Mouse (Mus musculus): ENCODE results near the gene Lin7a. TPM values are rescaled to one million over a fixed set of nuclear protein-coding genes. Genes with fewer than 3 reads are reported as not detected.

Gene Lin7a
- polyA plus RNA-seq, 1 experiment from 2014 or later, result 39.1 TPM

- 88% methylated on average over 2 of the region's 2 CpGs for WGBS
- H3K4me1 ChIP-seq (ENCODE audit: control insufficient read depth, insufficient read depth, low read length), result no peaks in the 10 kb centered on the region
- no peak for ATAC-seq
Observed at GRCm38 (mm10) chr10:107319648-107320047, 48.2 kb downstream of the Lin7a start.

GRCm38 (mm10) chr10:107323865-107324264 lies 52.4 kb downstream of the Lin7a start:
- H3K27me3 ChIP-seq (ENCODE audit: control insufficient read depth, insufficient read depth, low read depth, low read length), result no peaks in the 10 kb centered on the region
- no peaks in the 10 kb centered on the region for H3K36me3 ChIP-seq (ENCODE audit: control insufficient read depth, insufficient read depth, low read length)
- H3K27ac ChIP-seq (ENCODE audit: low read length), result no peak overlapping the region
- H3K4me2 ChIP-seq (ENCODE audit: low read length), result no peak overlapping the region
- H3K4me3 ChIP-seq (ENCODE audit: low read depth, low read length), result no peak overlapping the region
- no peaks in the 10 kb centered on the region for H3K9me3 ChIP-seq (replicated peaks; ENCODE audit: control insufficient read depth, low read length, poor library complexity, severe bottlenecking)
- 95% methylated on average over 7 of the region's 7 CpGs for WGBS
- H3K9ac ChIP-seq (ENCODE audit: low read depth, low read length), result no peak overlapping the region
- H3K4me1 ChIP-seq (ENCODE audit: control insufficient read depth, insufficient read depth, low read length), result no peaks in the 10 kb centered on the region
- no peak for ATAC-seq

More at GRCm38 (mm10) chr10:107319648-107320047, 48.2 kb downstream of the Lin7a start:
- Histone ChIP-seq H3K9ac (ENCODE audit: low read depth, low read length) (no peak overlapping the region), H3K36me3 (ENCODE audit: control insufficient read depth, insufficient read depth, low read length) (no peaks in the 10 kb centered on the region), H3K9me3 (replicated peaks; ENCODE audit: control insufficient read depth, low read length, poor library complexity, severe bottlenecking) (no peaks in the 10 kb centered on the region), H3K27me3 (ENCODE audit: control insufficient read depth, insufficient read depth, low read depth, low read length) (no peaks in the 10 kb centered on the region), H3K4me3 (ENCODE audit: low read depth, low read length) (no peak overlapping the region), H3K27ac (ENCODE audit: low read length) (no peak overlapping the region), H3K4me2 (ENCODE audit: low read length) (no peak overlapping the region)

- H3K9me3 ChIP-seq (replicated peaks; ENCODE audit: control insufficient read depth, low read length, poor library complexity, severe bottlenecking), result no peaks in the 10 kb centered on the region
- no peak overlapping the region for H3K4me2 ChIP-seq (ENCODE audit: low read length)
- no peak overlapping the region for H3K27ac ChIP-seq (ENCODE audit: low read length)
- WGBS, result 90% methylated on average over 5 of the region's 5 CpGs
- no peaks in the 10 kb centered on the region for H3K36me3 ChIP-seq (ENCODE audit: control insufficient read depth, insufficient read depth, low read length)
- no peaks in the 10 kb centered on the region for H3K4me1 ChIP-seq (ENCODE audit: control insufficient read depth, insufficient read depth, low read length)
- H3K27me3 ChIP-seq (ENCODE audit: control insufficient read depth, insufficient read depth, low read depth, low read length), result no peaks in the 10 kb centered on the region
- no peak overlapping the region for H3K9ac ChIP-seq (ENCODE audit: low read depth, low read length)
- no peak for ATAC-seq
- no peak overlapping the region for H3K4me3 ChIP-seq (ENCODE audit: low read depth, low read length)
Observed at GRCm38 (mm10) chr10:107325558-107325957, 54.1 kb downstream of the Lin7a start.

GRCm38 (mm10) chr10:107339524-107339923 lies 68.0 kb downstream of the Lin7a start:
- Histone ChIP-seq H3K4me3 (ENCODE audit: low read depth, low read length) (no peak overlapping the region), H3K4me1 (ENCODE audit: control insufficient read depth, insufficient read depth, low read length) (no peaks in the 10 kb centered on the region), H3K9me3 (replicated peaks; ENCODE audit: control insufficient read depth, low read length, poor library complexity, severe bottlenecking) (no peaks in the 10 kb centered on the region), H3K9ac (ENCODE audit: low read depth, low read length) (no peak overlapping the region), H3K4me2 (ENCODE audit: low read length) (no peak overlapping the region), H3K27me3 (ENCODE audit: control insufficient read depth, insufficient read depth, low read depth, low read length) (no peaks in the 10 kb centered on the region), H3K36me3 (ENCODE audit: control insufficient read depth, insufficient read depth, low read length) (no peaks in the 10 kb centered on the region), H3K27ac (ENCODE audit: low read length) (no peak overlapping the region)
- no peak for ATAC-seq
- 88% methylated on average over 3 of the region's 3 CpGs for WGBS

GRCm38 (mm10) chr10:107341151-107341550 lies 69.7 kb downstream of the Lin7a start:
- Histone ChIP-seq H3K27ac (ENCODE audit: low read length) (no peak overlapping the region), H3K36me3 (ENCODE audit: control insufficient read depth, insufficient read depth, low read length) (no peaks in the 10 kb centered on the region), H3K4me3 (ENCODE audit: low read depth, low read length) (no peak overlapping the region), H3K27me3 (ENCODE audit: control insufficient read depth, insufficient read depth, low read depth, low read length) (no peaks in the 10 kb centered on the region), H3K9ac (ENCODE audit: low read depth, low read length) (no peak overlapping the region), H3K4me1 (ENCODE audit: control insufficient read depth, insufficient read depth, low read length) (no peaks in the 10 kb centered on the region), H3K4me2 (ENCODE audit: low read length) (no peak overlapping the region), H3K9me3 (replicated peaks; ENCODE audit: control insufficient read depth, low read length, poor library complexity, severe bottlenecking) (no peaks in the 10 kb centered on the region)
- no peak for ATAC-seq
- WGBS, result 64% methylated on average over 4 of the region's 4 CpGs

- Histone ChIP-seq H3K4me2 (ENCODE audit: low read length) (no peak overlapping the region), H3K9ac (ENCODE audit: low read depth, low read length) (no peak overlapping the region), H3K4me1 (ENCODE audit: control insufficient read depth, insufficient read depth, low read length) (no peaks in the 10 kb centered on the region), H3K36me3 (ENCODE audit: control insufficient read depth, insufficient read depth, low read length) (no peaks in the 10 kb centered on the region), H3K27me3 (ENCODE audit: control insufficient read depth, insufficient read depth, low read depth, low read length) (no peaks in the 10 kb centered on the region), H3K27ac (ENCODE audit: low read length) (no peak overlapping the region), H3K4me3 (ENCODE audit: low read depth, low read length) (no peak overlapping the region), H3K9me3 (replicated peaks; ENCODE audit: control insufficient read depth, low read length, poor library complexity, severe bottlenecking) (no peaks in the 10 kb centered on the region)
- 51% methylated on average over 3 of the region's 3 CpGs for WGBS
- no peak for ATAC-seq
Observed at GRCm38 (mm10) chr10:107344200-107344599, 72.7 kb downstream of the Lin7a start.

- H3K27me3 ChIP-seq (ENCODE audit: control insufficient read depth, insufficient read depth, low read depth, low read length), result no peaks in the 10 kb centered on the region
- H3K9ac ChIP-seq (ENCODE audit: low read depth, low read length), result no peak overlapping the region
- no peak overlapping the region for H3K27ac ChIP-seq (ENCODE audit: low read length)
- 57% methylated on average over 3 of the region's 3 CpGs for WGBS
- no peak overlapping the region for H3K4me2 ChIP-seq (ENCODE audit: low read length)
- peaks cover 3% of the 10 kb centered on the region; the same call in 1 of the 2 replicates for H3K4me1 ChIP-seq (ENCODE audit: control insufficient read depth, insufficient read depth, low read length)
- 0 out of 2 replicates have a peak, but pooled peaks have one; percentile 51 for ATAC-seq
- no peak overlapping the region for H3K4me3 ChIP-seq (ENCODE audit: low read depth, low read length)
- no peaks in the 10 kb centered on the region for H3K9me3 ChIP-seq (replicated peaks; ENCODE audit: control insufficient read depth, low read length, poor library complexity, severe bottlenecking)
- H3K36me3 ChIP-seq (ENCODE audit: control insufficient read depth, insufficient read depth, low read length), result no peaks in the 10 kb centered on the region
Observed at GRCm38 (mm10) chr10:107347842-107348241, 76.4 kb downstream of the Lin7a start.

GRCm38 (mm10) chr10:107351696-107352485 lies 80.4 kb downstream of the Lin7a start:
- H3K27me3 ChIP-seq (ENCODE audit: control insufficient read depth, insufficient read depth, low read depth, low read length), result no peaks in the 10 kb centered on the region
- H3K36me3 ChIP-seq (ENCODE audit: control insufficient read depth, insufficient read depth, low read length), result no peaks in the 10 kb centered on the region
- H3K4me2 ChIP-seq (ENCODE audit: low read length), result no peak overlapping the region
- peak; percentile 45; the same call in 1 of the 2 replicates for ATAC-seq
- 37% methylated on average over 6 of the region's 6 CpGs for WGBS
- no peak overlapping the region for H3K4me3 ChIP-seq (ENCODE audit: low read depth, low read length)
- peaks cover 2% of the 10 kb centered on the region; the same call in 1 of the 2 replicates for H3K9me3 ChIP-seq (replicated peaks; ENCODE audit: control insufficient read depth, low read length, poor library complexity, severe bottlenecking)
- H3K27ac ChIP-seq (ENCODE audit: low read length), result no peak overlapping the region
- H3K4me1 ChIP-seq (ENCODE audit: control insufficient read depth, insufficient read depth, low read length), result peaks cover 3% of the 10 kb centered on the region; the same call in 1 of the 2 replicates
- no peak overlapping the region for H3K9ac ChIP-seq (ENCODE audit: low read depth, low read length)

- H3K27ac ChIP-seq (ENCODE audit: low read length), result no peak overlapping the region
- no peak for ATAC-seq
Observed at GRCm38 (mm10) chr10:107353483-107353882, 82.0 kb downstream of the Lin7a start.

More at GRCm38 (mm10) chr10:107353483-107353882, 82.0 kb downstream of the Lin7a start:
- WGBS, result 94% methylated on average over 3 of the region's 3 CpGs
- Histone ChIP-seq H3K9ac (ENCODE audit: low read depth, low read length) (no peak overlapping the region), H3K9me3 (replicated peaks; ENCODE audit: control insufficient read depth, low read length, poor library complexity, severe bottlenecking) (peaks cover 2% of the 10 kb centered on the region; the same call in 1 of the 2 replicates), H3K4me1 (ENCODE audit: control insufficient read depth, insufficient read depth, low read length) (peaks cover 3% of the 10 kb centered on the region; the same call in 1 of the 2 replicates), H3K27me3 (ENCODE audit: control insufficient read depth, insufficient read depth, low read depth, low read length) (no peaks in the 10 kb centered on the region), H3K4me2 (ENCODE audit: low read length) (no peak overlapping the region), H3K36me3 (ENCODE audit: control insufficient read depth, insufficient read depth, low read length) (no peaks in the 10 kb centered on the region), H3K4me3 (ENCODE audit: low read depth, low read length) (no peak overlapping the region)

All from midbrain, embryonic 16.5 days (tissue).